Mouse (Mus musculus): ENCODE data around the gene Fam110a.
"Not testable (repeated sequence)": the region's sequence is repeated elsewhere in the genome, so short reads cannot be mapped to it uniquely, and the experiment has no call there.

The Fam110a gene

GRCm38 (mm10) chr2:151979470-151980354 lies at the start of gene Fam110a:
TSS of gene Fam110a (minus strand) at chr2:151980219.
- peak; percentile 97 for DNase-seq

- peak; percentile 95 for DNase-seq
These were observed 49.4 kb upstream of the Fam110a start for GRCm38 (mm10) chr2:152029252-152030082.

GRCm38 (mm10) chr2:152024883-152025422 lies 44.9 kb upstream of the Fam110a start:
- DNase-seq = peak; percentile 28

GRCm38 (mm10) chr2:152022022-152022421 lies 42.0 kb upstream of the Fam110a start:
- no peak for DNase-seq

- peak; percentile 83 for DNase-seq
These were observed 40.2 kb upstream of the Fam110a start for GRCm38 (mm10) chr2:152020255-152020654.

- DNase-seq = no peak
These were observed 36.6 kb upstream of the Fam110a start for GRCm38 (mm10) chr2:152016666-152017065.

GRCm38 (mm10) chr2:152015997-152016396 lies 36.0 kb upstream of the Fam110a start:
- DNase-seq = no peak

- no peak for DNase-seq
These were observed 32.7 kb upstream of the Fam110a start for GRCm38 (mm10) chr2:152012701-152013100.

- no peak for DNase-seq
These were observed 32.2 kb upstream of the Fam110a start for GRCm38 (mm10) chr2:152012222-152012621.

GRCm38 (mm10) chr2:152011724-152012123 lies 31.7 kb upstream of the Fam110a start:
- peak; percentile 34 for DNase-seq

- no peak for DNase-seq
These were observed 30.6 kb upstream of the Fam110a start for GRCm38 (mm10) chr2:152010661-152011060.

- DNase-seq = no peak
These were observed 30.2 kb upstream of the Fam110a start for GRCm38 (mm10) chr2:152010251-152010650.

GRCm38 (mm10) chr2:152009061-152009779 lies 29.2 kb upstream of the Fam110a start:
- no peak for DNase-seq

- no peak for DNase-seq
These were observed 27.8 kb upstream of the Fam110a start for GRCm38 (mm10) chr2:152007783-152008182.

GRCm38 (mm10) chr2:152002529-152002928 lies 22.5 kb upstream of the Fam110a start:
- no peak for DNase-seq

GRCm38 (mm10) chr2:152000735-152001134 lies 20.7 kb upstream of the Fam110a start:
- no peak for DNase-seq

GRCm38 (mm10) chr2:152000291-152000679 lies 20.3 kb upstream of the Fam110a start:
- DNase-seq = no peak

GRCm38 (mm10) chr2:151999669-152000290 lies 19.8 kb upstream of the Fam110a start:
- no peak for DNase-seq

GRCm38 (mm10) chr2:151998932-151999331 lies 18.9 kb upstream of the Fam110a start:
- DNase-seq = no peak

GRCm38 (mm10) chr2:151998505-151998899 lies 18.5 kb upstream of the Fam110a start:
- DNase-seq = no peak

GRCm38 (mm10) chr2:151997776-151998504 lies 17.9 kb upstream of the Fam110a start:
- no peak for DNase-seq

- DNase-seq = not testable (repeated sequence)
These were observed 17.2 kb upstream of the Fam110a start for GRCm38 (mm10) chr2:151997190-151997575.
